Mouse (Mus musculus) heart, embryonic 15.5 days (tissue): ENCODE results near the gene Dhx36. TPM values are rescaled to one million over a fixed set of nuclear protein-coding genes. Genes with fewer than 3 reads are reported as not detected.

Experiments used
- ATAC-seq: fragments of 200-750 bp; cut with Nextera tagmentation; replicated peaks from 2 replicates; pipeline ENCODE4 v1.8.0; 2017; ENCODE audit warnings: low read depth, moderate TSS enrichment; ENCODE audit not compliant: insufficient number of reproducible peaks, insufficient read depth, low FRiP score
- H3K27ac ChIP-seq: fragments of 300-500 bp; sonication (generic); 2 replicates; pipeline ENCODE4 v1.5.1; 2015; ENCODE audit warnings: mild to moderate bottlenecking, inconsistent platforms
- H3K27me3 ChIP-seq: fragments of 300-500 bp; sonication (generic); 2 replicates; pipeline ENCODE4 v1.6.1; 2015; ENCODE audit warnings: inconsistent platforms
- H3K36me3 ChIP-seq: fragments of 300-500 bp; sonication (generic); 2 replicates; pipeline ENCODE4 v1.6.1; 2015; ENCODE audit warnings: mild to moderate bottlenecking, inconsistent platforms
- H3K4me1 ChIP-seq: fragments of 300-500 bp; sonication (generic); replicated peaks from 2 replicates; pipeline ENCODE4 v1.6.1; 2015; ENCODE audit warnings: inconsistent platforms
- H3K4me2 ChIP-seq: fragments of 300-500 bp; sonication (generic); 2 replicates; pipeline ENCODE4 v1.6.1; 2015; ENCODE audit warnings: inconsistent platforms, mild to moderate bottlenecking, moderate library complexity
- H3K4me3 ChIP-seq: fragments of 300-500 bp; sonication (generic); 2 replicates; pipeline ENCODE4 v1.5.1; 2015; ENCODE audit warnings: mild to moderate bottlenecking, inconsistent platforms
- H3K9ac ChIP-seq: fragments of 300-500 bp; sonication (generic); 2 replicates; pipeline ENCODE4 v1.6.1; 2015; ENCODE audit warnings: mild to moderate bottlenecking, inconsistent platforms
- H3K9me3 ChIP-seq: fragments of 300-500 bp; sonication (generic); replicated peaks from 2 replicates; pipeline ENCODE4 v1.6.1; 2016; ENCODE audit warnings: inconsistent platforms
- WGBS: fragments of 180-500 bp; shearing (Covaris S2); methylation state at CpG from one replicate; pipeline ENCODE4 v1.1.7; 2015; ENCODE audit warnings: mixed read lengths; 5-methylcytosine and 5-hydroxymethylcytosine counted together
- polyA plus RNA-seq: library from polyadenylated mRNA; unstranded; fragments of >200 nt; fragmentation: Nextera tagmentation; extraction: Ambion mirVana; gene quantifications from 2 replicates; pipeline ENCODE4 v1.2.1, GENCODE M21; 2015

Dhx36 gene
- polyA plus RNA-seq, 1 experiment from 2014 or later, result 16.2 TPM

DNA sequence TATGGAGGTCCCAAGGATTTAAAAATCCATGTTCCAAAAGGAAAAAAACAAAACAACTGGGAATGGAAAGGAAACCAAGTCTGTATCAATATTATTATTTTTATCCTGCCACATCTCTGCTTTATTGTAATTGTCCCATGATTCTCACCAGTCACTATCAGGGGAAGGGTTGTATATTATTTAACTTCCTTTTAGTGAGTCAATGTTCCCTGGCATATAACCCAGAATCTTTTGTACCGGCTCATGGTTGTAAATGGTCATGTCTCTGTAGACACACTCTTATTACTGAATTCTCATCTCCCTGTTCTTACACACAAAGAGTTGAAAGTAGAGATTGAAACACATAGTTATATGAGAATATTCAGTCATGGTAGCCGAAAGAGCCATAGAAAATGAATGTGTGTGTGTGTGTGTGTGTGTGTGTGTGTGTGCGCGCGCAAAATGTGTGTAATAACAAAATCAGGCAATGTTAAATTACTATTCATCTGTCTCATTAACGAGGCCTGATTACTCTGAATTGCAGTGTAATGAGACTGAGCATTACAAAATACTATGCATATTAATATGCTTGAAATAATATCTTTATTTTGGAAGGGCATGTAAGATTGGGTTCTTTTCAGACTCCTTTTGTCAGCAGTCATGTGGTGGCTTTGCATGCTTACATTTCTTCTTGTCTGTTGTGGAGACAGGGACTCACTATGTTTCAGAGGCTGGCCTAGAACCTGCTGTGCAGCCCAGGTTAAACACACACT lies 88.2 kb downstream of the Dhx36 start:
- ATAC-seq, result no peak
- Histone ChIP-seq H3K36me3 (no peaks in the 10 kb centered on the region), H3K27ac (no peak overlapping the region), H3K4me1 (no peaks in the 10 kb centered on the region), H3K9me3 (no peaks in the 10 kb centered on the region), H3K4me3 (no peak overlapping the region), H3K27me3 (no peaks in the 10 kb centered on the region), H3K9ac (no peak overlapping the region), H3K4me2 (no peak overlapping the region)
- 92% methylated on average over 6 of the region's 6 CpGs for WGBS

Other genes starting within 250 kb of the Dhx36 start
- gene Arhgef26, start 168.7 kb downstream of the Dhx36 start, polyA plus RNA-seq, result 4.1 and 5.7 TPM in 2 replicates
- 0.03 TPM in 1 of 2 replicates, not detected in the other for gene Gpr149, start 98.1 kb upstream of the Dhx36 start, polyA plus RNA-seq